Mouse (Mus musculus): ENCODE measurements around the gene Anks1. TPM values are rescaled to one million over a fixed set of nuclear protein-coding genes. Genes with fewer than 3 reads are reported as not detected.
"Not testable (repeated sequence)": the region's sequence is repeated elsewhere in the genome, so short reads cannot be mapped to it uniquely, and the experiment has no call there.

The Anks1 gene
- polyA plus RNA-seq, 1 experiment from 2014 or later = 36.5 TPM

DNA sequence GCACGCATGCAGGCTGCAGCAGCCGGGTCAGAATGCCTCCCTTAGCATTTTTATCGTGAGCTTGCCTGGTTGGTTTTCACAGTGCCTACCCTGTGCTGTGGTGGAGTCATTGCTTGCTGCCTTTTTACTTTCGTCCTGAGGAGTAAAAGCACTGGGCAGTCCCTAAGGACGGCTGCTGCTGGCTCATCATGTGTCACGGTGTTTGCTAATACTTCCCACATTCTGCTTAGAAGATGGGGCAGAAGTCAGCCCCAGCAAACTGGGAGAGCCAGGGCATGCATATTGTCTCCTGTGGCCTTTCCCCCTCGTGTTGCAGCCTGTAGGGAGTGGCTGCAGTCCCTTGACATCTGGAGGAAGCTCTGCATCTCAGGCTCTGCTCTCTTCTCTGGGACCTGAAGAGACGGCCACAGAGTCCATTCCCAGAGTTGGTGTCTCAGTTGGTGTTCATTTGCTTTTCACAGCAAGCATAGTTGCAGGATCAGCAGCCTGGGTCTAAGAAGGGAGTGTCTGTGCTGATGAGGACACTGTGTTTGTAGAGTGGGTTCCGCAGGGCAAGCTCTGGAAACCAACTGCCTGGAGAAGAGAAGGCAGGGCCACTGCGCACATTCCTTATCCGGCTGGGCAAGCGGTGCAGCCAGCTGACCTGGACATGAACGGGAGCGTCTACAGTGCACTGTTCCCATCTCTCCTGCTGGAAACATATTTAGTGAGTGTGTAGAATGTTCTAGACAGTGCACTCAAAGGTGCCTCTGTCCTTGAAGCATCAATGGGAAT lies 45.7 kb downstream of the Anks1 start:
- Histone ChIP-seq H3K36me3 (ENCODE audit: control insufficient read depth, insufficient read depth) (no peaks in the 10 kb centered on the region), H3K4me2 (ENCODE audit: low read length) (no peak overlapping the region), H3K9ac (replicated peaks; ENCODE audit: low read depth, low read length) (no peak overlapping the region), H3K9me3 (ENCODE audit: control insufficient read depth, low read length) (no peaks in the 10 kb centered on the region), H3K27ac (ENCODE audit: low read length) (no peak overlapping the region), H3K4me3 (replicated peaks; ENCODE audit: low read length) (no peak overlapping the region), H3K27me3 (replicated peaks; ENCODE audit: control insufficient read depth, insufficient read depth, low read length) (no peaks in the 10 kb centered on the region), H3K4me1 (replicated peaks; ENCODE audit: control insufficient read depth, insufficient read depth, low read length) (peaks cover under 1% of the 10 kb centered on the region; the same call in 1 of the 2 replicates)
- WGBS = 81% methylated on average over 14 of the region's 14 CpGs
- ATAC-seq = no peak

GRCm38 (mm10) chr17:27957649-27958048 lies 48.5 kb downstream of the Anks1 start:
- 95% methylated on average over 9 of the region's 9 CpGs for WGBS

GRCm38 (mm10) chr17:27960128-27961111 lies 51.3 kb downstream of the Anks1 start:
- WGBS = 66% methylated on average over 21 of the region's 21 CpGs
- no peak overlapping the region for H3K4me2 ChIP-seq (ENCODE audit: low read length)
- H3K27ac ChIP-seq (ENCODE audit: low read length) = no peak overlapping the region
- no peaks in the 10 kb centered on the region for H3K9me3 ChIP-seq (ENCODE audit: control insufficient read depth, low read length)
- ATAC-seq = no peak
- H3K9ac ChIP-seq (replicated peaks; ENCODE audit: low read depth, low read length) = no peak overlapping the region
- no peaks in the 10 kb centered on the region for H3K27me3 ChIP-seq (replicated peaks; ENCODE audit: control insufficient read depth, insufficient read depth, low read length)
- H3K4me1 ChIP-seq (replicated peaks; ENCODE audit: control insufficient read depth, insufficient read depth, low read length) = peaks cover 8% of the 10 kb centered on the region
- no peak overlapping the region for H3K4me3 ChIP-seq (replicated peaks; ENCODE audit: low read length)
- no peaks in the 10 kb centered on the region for H3K36me3 ChIP-seq (ENCODE audit: control insufficient read depth, insufficient read depth)

More at GRCm38 (mm10) chr17:27957649-27958048, 48.5 kb downstream of the Anks1 start:
- H3K4me1 ChIP-seq (replicated peaks; ENCODE audit: control insufficient read depth, insufficient read depth, low read length) = peaks cover 8% of the 10 kb centered on the region
- no peaks in the 10 kb centered on the region for H3K36me3 ChIP-seq (ENCODE audit: control insufficient read depth, insufficient read depth)
- H3K27ac ChIP-seq (ENCODE audit: low read length) = no peak overlapping the region
- ATAC-seq = no peak
- H3K27me3 ChIP-seq (replicated peaks; ENCODE audit: control insufficient read depth, insufficient read depth, low read length) = no peaks in the 10 kb centered on the region
- H3K9ac ChIP-seq (replicated peaks; ENCODE audit: low read depth, low read length) = no peak overlapping the region
- H3K4me3 ChIP-seq (replicated peaks; ENCODE audit: low read length) = no peak overlapping the region
- H3K4me2 ChIP-seq (ENCODE audit: low read length) = no peak overlapping the region
- no peaks in the 10 kb centered on the region for H3K9me3 ChIP-seq (ENCODE audit: control insufficient read depth, low read length)

DNA sequence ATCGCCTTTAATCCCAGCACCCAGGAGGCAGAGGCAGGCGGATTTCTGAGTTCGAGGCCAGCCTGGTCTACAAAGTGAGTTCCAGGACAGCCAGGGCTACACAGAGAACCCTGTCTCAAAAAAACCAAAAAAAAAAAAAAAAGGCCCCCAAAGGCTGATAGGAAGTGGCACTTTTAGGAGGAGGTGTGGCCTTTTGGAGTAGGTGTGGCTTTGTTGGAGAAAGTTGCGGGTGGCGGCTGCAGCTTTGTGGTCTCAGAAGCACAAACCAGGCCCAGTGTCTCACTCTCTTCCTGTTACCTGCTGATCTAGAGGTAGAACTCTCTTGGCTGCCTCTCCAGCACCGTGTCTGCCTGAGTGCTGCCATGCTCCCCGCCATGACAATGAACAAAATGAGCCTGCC lies 54.0 kb downstream of the Anks1 start:
- not testable (repeated sequence) for H3K27ac ChIP-seq (ENCODE audit: low read length); H3K9ac ChIP-seq (replicated peaks; ENCODE audit: low read depth, low read length); ATAC-seq; H3K4me2 ChIP-seq (ENCODE audit: low read length); H3K27me3 ChIP-seq (replicated peaks; ENCODE audit: control insufficient read depth, insufficient read depth, low read length); H3K4me3 ChIP-seq (replicated peaks; ENCODE audit: low read length); H3K9me3 ChIP-seq (ENCODE audit: control insufficient read depth, low read length); H3K36me3 ChIP-seq (ENCODE audit: control insufficient read depth, insufficient read depth)
- WGBS = 94% methylated on average over 7 of the region's 7 CpGs
- H3K4me1 ChIP-seq (replicated peaks; ENCODE audit: control insufficient read depth, insufficient read depth, low read length) = peaks cover 13% of the 10 kb centered on the region

GRCm38 (mm10) chr17:27964607-27965006 lies 55.5 kb downstream of the Anks1 start:
- Histone ChIP-seq H3K27ac (ENCODE audit: low read length) (no peak overlapping the region), H3K4me3 (replicated peaks; ENCODE audit: low read length) (no peak overlapping the region), H3K36me3 (ENCODE audit: control insufficient read depth, insufficient read depth) (no peaks in the 10 kb centered on the region), H3K4me2 (ENCODE audit: low read length) (no peak overlapping the region), H3K4me1 (replicated peaks; ENCODE audit: control insufficient read depth, insufficient read depth, low read length) (peaks cover 13% of the 10 kb centered on the region), H3K9ac (replicated peaks; ENCODE audit: low read depth, low read length) (no peak overlapping the region), H3K9me3 (ENCODE audit: control insufficient read depth, low read length) (no peaks in the 10 kb centered on the region), H3K27me3 (replicated peaks; ENCODE audit: control insufficient read depth, insufficient read depth, low read length) (no peaks in the 10 kb centered on the region)
- ATAC-seq = no peak
- 68% methylated on average over 4 of the region's 4 CpGs for WGBS

GRCm38 (mm10) chr17:27965292-27965691 lies 56.2 kb downstream of the Anks1 start:
- Histone ChIP-seq H3K4me1 (replicated peaks; ENCODE audit: control insufficient read depth, insufficient read depth, low read length) (peaks cover 7% of the 10 kb centered on the region), H3K36me3 (ENCODE audit: control insufficient read depth, insufficient read depth) (no peaks in the 10 kb centered on the region), H3K27me3 (replicated peaks; ENCODE audit: control insufficient read depth, insufficient read depth, low read length) (no peaks in the 10 kb centered on the region), H3K9me3 (ENCODE audit: control insufficient read depth, low read length) (no peaks in the 10 kb centered on the region), H3K4me2 (ENCODE audit: low read length) (no peak overlapping the region), H3K4me3 (replicated peaks; ENCODE audit: low read length) (no peak overlapping the region), H3K9ac (replicated peaks; ENCODE audit: low read depth, low read length) (no peak overlapping the region), H3K27ac (ENCODE audit: low read length) (no peak overlapping the region)
- no peak for ATAC-seq
- 83% methylated on average over 10 of the region's 10 CpGs for WGBS

GRCm38 (mm10) chr17:27966056-27966455 lies 57.0 kb downstream of the Anks1 start:
- no peaks in the 10 kb centered on the region for H3K27me3 ChIP-seq (replicated peaks; ENCODE audit: control insufficient read depth, insufficient read depth, low read length)
- H3K9ac ChIP-seq (replicated peaks; ENCODE audit: low read depth, low read length) = no peak overlapping the region
- peaks cover 4% of the 10 kb centered on the region; the same call in 1 of the 2 replicates for H3K4me1 ChIP-seq (replicated peaks; ENCODE audit: control insufficient read depth, insufficient read depth, low read length)
- H3K36me3 ChIP-seq (ENCODE audit: control insufficient read depth, insufficient read depth) = no peaks in the 10 kb centered on the region
- no peak overlapping the region for H3K4me3 ChIP-seq (replicated peaks; ENCODE audit: low read length)
- no peak overlapping the region for H3K4me2 ChIP-seq (ENCODE audit: low read length)
- 70% methylated on average over 4 of the region's 4 CpGs for WGBS
- no peak for ATAC-seq
- no peaks in the 10 kb centered on the region for H3K9me3 ChIP-seq (ENCODE audit: control insufficient read depth, low read length)
- H3K27ac ChIP-seq (ENCODE audit: low read length) = no peak overlapping the region

- H3K4me3 ChIP-seq (replicated peaks; ENCODE audit: low read length) = no peak overlapping the region
- no peak overlapping the region for H3K4me2 ChIP-seq (ENCODE audit: low read length)
- H3K27me3 ChIP-seq (replicated peaks; ENCODE audit: control insufficient read depth, insufficient read depth, low read length) = no peaks in the 10 kb centered on the region
- H3K36me3 ChIP-seq (ENCODE audit: control insufficient read depth, insufficient read depth) = no peaks in the 10 kb centered on the region
- ATAC-seq = no peak
- no peak overlapping the region for H3K9ac ChIP-seq (replicated peaks; ENCODE audit: low read depth, low read length)
- no peak overlapping the region for H3K27ac ChIP-seq (ENCODE audit: low read length)
- H3K9me3 ChIP-seq (ENCODE audit: control insufficient read depth, low read length) = no peaks in the 10 kb centered on the region
- peaks cover 7% of the 10 kb centered on the region; the same call in 1 of the 2 replicates for H3K4me1 ChIP-seq (replicated peaks; ENCODE audit: control insufficient read depth, insufficient read depth, low read length)
- WGBS = 76% methylated on average over 11 of the region's 11 CpGs
These were observed 57.5 kb downstream of the Anks1 start for GRCm38 (mm10) chr17:27966508-27967021.

- no peak overlapping the region for H3K4me3 ChIP-seq (replicated peaks; ENCODE audit: low read length)
- H3K9ac ChIP-seq (replicated peaks; ENCODE audit: low read depth, low read length) = no peak overlapping the region
- no peaks in the 10 kb centered on the region for H3K36me3 ChIP-seq (ENCODE audit: control insufficient read depth, insufficient read depth)
- no peak for ATAC-seq
- no peaks in the 10 kb centered on the region for H3K27me3 ChIP-seq (replicated peaks; ENCODE audit: control insufficient read depth, insufficient read depth, low read length)
- H3K4me2 ChIP-seq (ENCODE audit: low read length) = no peak overlapping the region
- peaks cover 7% of the 10 kb centered on the region; the same call in 1 of the 2 replicates for H3K4me1 ChIP-seq (replicated peaks; ENCODE audit: control insufficient read depth, insufficient read depth, low read length)
- no peak overlapping the region for H3K27ac ChIP-seq (ENCODE audit: low read length)
- WGBS = 94% methylated on average over 7 of the region's 7 CpGs
- no peaks in the 10 kb centered on the region for H3K9me3 ChIP-seq (ENCODE audit: control insufficient read depth, low read length)
These were observed 58.4 kb downstream of the Anks1 start for GRCm38 (mm10) chr17:27967529-27967928.
